Mouse (Mus musculus) gastrocnemius, postnatal 36 days (tissue): ENCODE measurements around the gene Yipf6. TPM values are rescaled to one million over a fixed set of nuclear protein-coding genes. Genes with fewer than 3 reads are reported as not detected.
A peak's percentile ranks its signal among the peaks of the same experiment; 100 is the strongest.
"Not testable (repeated sequence)": the region's sequence is repeated elsewhere in the genome, so short reads cannot be mapped to it uniquely, and the experiment has no call there.

Experiments
- DNase-seq, 2 experiments: peaks; one replicate each; pipeline ENCODE4 v3.0.0; 2022
- intact Hi-C: fragments of 180-260 bp; cut with DNase I; formaldehyde crosslinking; loops from one replicate; pipeline ENCODE4 v1.15.1; 2025
- long read RNA-seq, 2 experiments: library from polyadenylated mRNA; stranded (forward); transcript quantifications; one replicate each; pipeline ENCODE4 v2.0.0; 2021
- total RNA-seq, 2 experiments: library from RNA; stranded (reverse); gene quantifications; 2 replicates each; pipeline ENCODE4 v1.2.3; 2021

Yipf6 gene
- 1 to 10 TPM; 8.7 to 9.0 TPM for total RNA-seq
- long read RNA-seq, experiment 1, full-length matches to known transcripts = 1 of 4 reads
- long read RNA-seq, experiment 1, partial matches to known transcripts = 0 of 4 reads
- long read RNA-seq, experiment 1, other reads (novel, unspliced or antisense) = 3 of 4 reads
- long read RNA-seq, experiment 2, full-length matches to known transcripts = 6 of 9 reads
- long read RNA-seq, experiment 2, partial matches to known transcripts = 0 of 9 reads
- long read RNA-seq, experiment 2, other reads (novel, unspliced or antisense) = 3 of 9 reads

GRCm38 (mm10) chrX:98936101-98936500 lies at the start of gene Yipf6:
Gene Yipf6 (plus strand): TSS chrX:98936316.
- intact Hi-C loops = loop anchor here (5.0 kb wide), 1 partner anchor 234 kb away; no protein-coding TSS in a partner anchor
- no peak for DNase-seq

DNA sequence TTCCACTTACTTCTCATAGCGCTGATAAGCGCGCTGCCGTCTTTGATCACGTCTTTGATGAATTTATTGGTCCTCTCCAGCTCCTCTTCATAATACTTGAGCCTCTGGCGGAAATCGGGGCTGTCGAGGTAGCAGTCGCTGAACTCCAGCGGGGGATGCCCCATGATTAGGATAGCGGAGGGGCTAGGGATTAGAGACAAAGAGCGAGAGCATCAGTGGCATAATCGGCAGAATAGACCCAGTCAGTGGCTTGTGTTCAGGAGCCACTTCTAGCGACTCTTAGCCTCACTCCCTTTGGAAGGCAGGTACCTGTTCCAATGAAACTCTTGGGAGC lies 46.1 kb upstream of the Yipf6 start:
- intact Hi-C loops = no loop called here
- DNase-seq = no peak

GRCm38 (mm10) chrX:98890406-98891116 lies 45.6 kb upstream of the Yipf6 start, which contains the start of gene Ophn1:
Gene Ophn1 (minus strand): TSS chrX:98891025.
- intact Hi-C loops = no loop called here

GRCm38 (mm10) chrX:98898307-98898706 lies 37.8 kb upstream of the Yipf6 start:
- peak; percentile 46 to 69 for DNase-seq
- intact Hi-C loops = no loop called here

More at GRCm38 (mm10) chrX:98890406-98891116, 45.6 kb upstream of the Yipf6 start, which contains the start of gene Ophn1:
- peak; percentile 51 to 59 for DNase-seq

GRCm38 (mm10) chrX:98904226-98904625 lies 31.9 kb upstream of the Yipf6 start:
- intact Hi-C loops = no loop called here

DNA sequence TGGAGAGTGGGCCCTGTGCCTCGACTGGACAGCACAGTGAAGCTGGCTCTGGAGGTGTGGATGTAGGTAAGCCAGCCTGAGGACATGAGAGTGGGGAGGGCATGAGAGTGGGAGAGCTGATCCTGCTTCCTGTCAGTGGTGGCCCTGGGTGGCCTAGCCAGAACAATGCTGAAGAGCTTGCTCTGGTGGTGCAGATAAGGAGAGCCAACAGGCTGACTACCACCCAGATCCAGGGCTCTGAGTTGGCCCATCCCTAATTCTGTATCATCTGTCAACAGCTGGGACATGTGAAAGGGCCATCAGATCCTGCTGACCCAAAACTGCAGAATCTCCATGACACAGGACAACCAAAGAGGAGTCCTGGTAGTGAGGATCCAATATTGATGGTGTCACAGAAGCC lies 27.2 kb upstream of the Yipf6 start:
- intact Hi-C loops = no loop called here
- no peak for DNase-seq

More at GRCm38 (mm10) chrX:98904226-98904625, 31.9 kb upstream of the Yipf6 start:
- DNase-seq = no peak

DNA sequence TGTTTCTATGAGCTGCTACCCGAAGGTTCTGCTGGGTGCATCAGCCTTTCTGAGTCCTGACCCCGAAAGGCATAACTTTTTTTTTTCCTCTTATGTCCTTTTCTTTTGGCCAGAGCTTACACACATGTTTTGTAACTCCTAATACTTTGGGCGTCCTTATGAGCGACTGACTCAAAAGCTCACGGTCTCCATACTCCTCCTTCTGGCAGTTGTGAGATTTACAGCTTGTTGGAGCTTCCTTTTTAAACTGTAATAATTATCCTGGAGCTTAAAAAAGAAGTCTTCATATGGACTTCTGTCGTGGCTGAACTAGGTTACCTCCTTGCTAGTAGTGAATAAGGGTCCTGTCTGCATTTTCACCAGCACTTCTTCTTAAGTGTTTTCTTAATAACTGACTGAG lies 16.7 kb upstream of the Yipf6 start:
- intact Hi-C loops = loop anchor here (2.0 kb wide), 1 partner anchor 219 kb away; no protein-coding TSS in a partner anchor
- no peak for DNase-seq

- intact Hi-C loops = loop anchor here (5.0 kb wide), 1 partner anchor 235 kb away; no protein-coding TSS in a partner anchor
- peak; percentile 91 to 94 for DNase-seq
Measured at GRCm38 (mm10) chrX:98936707-98937554, 815 bp downstream of the Yipf6 start.

DNA sequence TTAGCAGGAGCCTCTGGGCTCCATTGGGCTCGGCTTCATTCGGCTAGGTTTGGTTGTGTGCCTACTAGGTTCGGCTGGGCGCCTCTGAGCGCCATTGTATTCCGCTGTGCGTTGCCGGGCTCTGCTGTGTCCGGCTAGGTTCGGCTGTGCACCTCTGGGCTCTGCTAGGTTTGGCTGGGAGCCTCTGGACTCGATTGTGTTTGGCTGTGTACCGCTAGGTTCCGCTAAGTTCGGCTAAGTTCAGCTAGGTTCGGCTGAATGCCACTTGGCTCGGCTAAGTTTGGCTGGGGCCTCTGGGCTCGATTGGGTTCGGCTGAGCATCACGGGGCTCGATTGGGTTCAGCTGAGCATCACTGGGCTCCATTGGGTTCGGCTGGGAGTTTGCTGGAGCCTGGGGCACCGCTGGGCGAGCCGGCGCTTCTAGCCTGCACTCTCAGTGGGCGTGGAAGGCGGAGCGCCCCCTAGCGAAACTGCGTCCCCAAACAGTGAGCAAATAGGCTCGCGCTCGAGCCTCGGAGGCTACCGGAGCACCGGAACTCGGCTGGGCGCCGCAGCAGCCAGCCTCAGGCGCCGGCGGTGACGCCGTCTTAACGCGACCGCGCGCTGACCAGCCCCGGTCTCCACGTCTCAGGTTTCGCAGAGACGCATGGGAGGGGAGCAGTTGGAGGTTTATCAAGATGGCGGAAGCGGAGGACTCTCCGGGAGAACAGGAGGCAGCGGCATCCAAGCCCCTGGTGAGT lies 1.6 kb downstream of the Yipf6 start:
- intact Hi-C loops = loop anchor here (5.0 kb wide), 1 partner anchor 235 kb away; no protein-coding TSS in a partner anchor
- DNase-seq = peak; percentile 90 to 91

DNA sequence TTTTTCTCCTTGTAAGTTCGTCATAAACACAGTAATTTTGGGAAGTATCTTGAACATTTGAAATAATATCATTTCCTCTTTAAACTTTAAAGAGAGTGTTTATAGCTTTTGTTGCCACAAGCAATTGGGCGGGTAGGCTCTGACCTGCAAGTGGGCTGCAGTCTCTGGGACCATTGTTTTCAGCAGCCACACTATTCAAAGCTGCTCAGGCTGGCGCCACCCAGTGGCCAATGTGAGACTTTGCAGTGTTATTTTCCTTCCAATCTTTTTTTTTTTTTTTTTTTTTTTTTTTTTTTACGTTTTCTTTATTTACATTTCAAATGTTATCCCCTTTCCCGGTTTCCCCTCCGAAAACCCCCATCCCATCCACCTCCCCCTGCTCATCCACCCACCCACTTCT lies 17.8 kb downstream of the Yipf6 start:
- no peak for DNase-seq
- intact Hi-C loops = no loop called here

DNA sequence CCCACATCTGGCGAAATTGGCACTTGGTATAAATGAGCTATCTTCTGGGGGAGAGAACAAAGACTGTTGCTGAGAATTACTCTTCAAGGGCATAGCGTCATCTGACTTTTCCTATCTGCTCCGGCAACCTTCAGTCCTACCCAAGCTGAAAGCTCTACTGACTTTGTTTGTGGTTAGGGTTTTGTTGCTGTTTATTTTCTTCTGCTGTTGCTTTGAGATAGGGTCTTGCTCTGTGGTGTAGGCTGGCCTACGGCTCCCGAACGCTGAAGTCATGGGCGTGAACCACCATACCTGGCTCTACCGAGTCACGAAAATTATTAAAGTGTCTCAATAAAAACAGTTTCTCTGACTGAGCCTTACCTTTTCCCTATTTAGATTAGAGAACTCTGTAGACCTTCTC lies 22.2 kb downstream of the Yipf6 start:
- no peak for DNase-seq
- intact Hi-C loops = no loop called here

DNA sequence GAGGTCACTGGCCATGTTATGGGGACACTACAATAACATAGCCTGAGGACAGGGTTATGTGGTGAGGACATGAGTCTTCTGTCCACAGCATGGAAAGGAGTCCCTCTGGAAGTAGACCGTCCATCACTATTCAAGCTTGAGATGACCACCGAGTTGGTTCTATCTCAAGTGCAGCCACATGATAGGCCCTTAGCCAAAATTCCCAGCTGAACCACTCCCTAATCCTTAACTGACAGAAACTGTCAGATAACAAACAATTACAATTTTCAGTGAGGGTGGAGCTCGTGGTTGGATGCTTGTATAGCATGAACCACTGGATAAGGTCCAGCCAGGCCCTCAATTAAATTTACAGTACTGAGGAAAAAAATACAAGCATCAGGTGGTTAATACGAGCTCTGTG lies 22.9 kb downstream of the Yipf6 start:
- intact Hi-C loops = no loop called here
- DNase-seq = no peak

DNA sequence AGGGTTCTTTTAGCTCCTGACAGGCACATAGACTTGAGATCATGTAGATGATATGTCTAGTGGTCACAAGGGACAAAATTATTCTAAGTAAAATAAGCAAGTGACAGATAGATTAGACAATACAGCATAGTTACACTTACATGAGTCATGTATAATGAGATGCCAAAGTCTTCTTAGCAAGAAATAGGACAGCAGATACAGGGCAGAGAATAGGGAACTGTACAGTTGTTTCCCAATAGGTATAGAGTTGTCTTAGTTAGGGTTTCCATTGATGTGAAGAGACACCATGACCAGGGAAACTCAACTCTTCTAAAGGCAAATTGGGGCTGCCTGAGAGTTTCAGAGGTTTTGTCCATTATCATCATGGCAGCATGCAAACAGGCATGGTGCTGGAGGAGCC lies 27.6 kb downstream of the Yipf6 start:
- intact Hi-C loops = no loop called here

DNA sequence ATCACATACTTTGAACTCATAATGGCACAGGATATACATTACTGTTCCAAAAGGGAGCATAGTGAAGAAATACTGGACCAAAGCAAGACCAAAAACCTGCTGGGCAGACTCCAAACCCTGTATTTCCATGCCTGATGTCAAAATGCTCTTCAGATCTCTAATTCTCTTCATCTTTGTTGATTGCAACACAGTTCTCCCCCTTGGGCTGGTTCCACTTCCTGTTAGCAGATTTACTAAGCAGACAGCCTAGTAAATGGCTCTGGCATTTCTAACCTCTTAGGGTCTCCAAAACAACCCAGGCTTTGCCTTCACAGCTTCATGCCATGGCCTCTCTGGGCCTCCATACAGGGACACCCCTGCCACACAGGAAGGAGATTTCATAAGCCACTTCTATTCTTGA lies 28.4 kb downstream of the Yipf6 start:
- intact Hi-C loops = no loop called here
- DNase-seq = no peak

More for the DNA sequence above, 27.6 kb downstream of the Yipf6 start:
- DNase-seq = no peak

- DNase-seq = not testable (repeated sequence)
- intact Hi-C loops = loop anchor here (5.0 to 10.0 kb wide), 3 partner anchors 131 to 668 kb away; no protein-coding TSS in a partner anchor
Measured at GRCm38 (mm10) chrX:98986611-98987010, 50.5 kb downstream of the Yipf6 start.

- intact Hi-C loops = loop anchor here (2.0 to 10.0 kb wide), 4 partner anchors 69 to 665 kb away; no protein-coding TSS in a partner anchor
- DNase-seq = peak in 1 of 2 experiments; percentile 37
Measured at GRCm38 (mm10) chrX:98989574-98989973, 53.5 kb downstream of the Yipf6 start.
